Mouse (Mus musculus) testis, adult 2 months (tissue): Measurements from ENCODE around the gene Rpl3.

ENCODE experiments used
- CTCF ChIP-seq: fragments of 200-500 bp; IDR thresholded peaks from 2 replicates; pipeline ENCODE4 v1.5.1; 2012; ENCODE audit warnings: low read depth, mild to moderate bottlenecking, inconsistent platforms, low read length, moderate library complexity; ENCODE audit not compliant: control insufficient read depth, insufficient read depth, insufficient replicate concordance
- POLR2A ChIP-seq: fragments of 200-500 bp; IDR thresholded peaks from 2 replicates; pipeline ENCODE4 v1.6.1; 2012; ENCODE audit warnings: low read depth, mild to moderate bottlenecking, inconsistent platforms, low read length, moderate library complexity; ENCODE audit not compliant: control insufficient read depth

- no peak for TF ChIP-seq CTCF
- no peak for TF ChIP-seq POLR2A
These were observed 19.8 kb upstream of the Rpl3 start for GRCm38 (mm10) chr15:80111436-80111835.
